Mouse (Mus musculus) hindbrain, embryonic 11.5 days (tissue): ENCODE results near the gene Pex11g. TPM values are rescaled to one million over a fixed set of nuclear protein-coding genes. Genes with fewer than 3 reads are reported as not detected.

ENCODE experiments used
- ATAC-seq: fragments of 200-750 bp; cut with Nextera tagmentation; 2 replicates; pipeline ENCODE4 v1.8.0; 2017; ENCODE audit warnings: mild to moderate bottlenecking, moderate TSS enrichment, moderate library complexity; ENCODE audit not compliant: low FRiP score
- DNase-seq: peaks from one replicate; pipeline ENCODE4 v3.0.0-alpha.2; 2015; ENCODE audit warnings: low spot score
- H3K27ac ChIP-seq: fragments of 300-500 bp; sonication (generic); 2 replicates; pipeline ENCODE4 v1.5.1; 2014; ENCODE audit warnings: mild to moderate bottlenecking, low read depth, low read length
- H3K27me3 ChIP-seq: fragments of 300-500 bp; sonication (generic); 2 replicates; pipeline ENCODE4 v1.6.1; 2014; ENCODE audit warnings: mild to moderate bottlenecking, low read length, moderate library complexity, mixed read lengths; ENCODE audit not compliant: control insufficient read depth, insufficient read depth
- H3K36me3 ChIP-seq: fragments of 300-500 bp; sonication (generic); 2 replicates; pipeline ENCODE4 v1.6.1; 2014; ENCODE audit warnings: mild to moderate bottlenecking, low read length, moderate library complexity, mixed read lengths; ENCODE audit not compliant: control insufficient read depth, insufficient read depth
- H3K4me1 ChIP-seq: fragments of 300-500 bp; sonication (generic); replicated peaks from 2 replicates; pipeline ENCODE4 v1.6.1; 2014; ENCODE audit warnings: low read length, mixed read lengths; ENCODE audit not compliant: control insufficient read depth, insufficient read depth
- H3K4me2 ChIP-seq: fragments of 300-500 bp; sonication (generic); replicated peaks from 2 replicates; pipeline ENCODE4 v1.6.1; 2014; ENCODE audit warnings: mild to moderate bottlenecking, low read depth, low read length
- H3K4me3 ChIP-seq: fragments of 300-500 bp; sonication (generic); 2 replicates; pipeline ENCODE4 v1.5.1; 2014; ENCODE audit warnings: low read depth, low read length
- H3K9ac ChIP-seq: fragments of 300-500 bp; sonication (generic); 2 replicates; pipeline ENCODE4 v1.6.1; 2014; ENCODE audit warnings: low read depth, low read length
- H3K9me3 ChIP-seq: fragments of 300-500 bp; sonication (generic); 2 replicates; pipeline ENCODE4 v1.6.1; 2016; ENCODE audit warnings: low read length; ENCODE audit not compliant: control insufficient read depth
- WGBS: fragments of 180-500 bp; shearing (Covaris S2); extraction: QIAGEN DNeasy Blood & Tissue Kit; methylation state at CpG from one replicate; pipeline ENCODE4 v1.1.7; 2014; 5-methylcytosine and 5-hydroxymethylcytosine counted together
- polyA plus RNA-seq: library from polyadenylated mRNA; unstranded; fragments of >200 nt; fragmentation: Nextera tagmentation; extraction: Ambion mirVana; gene quantifications from 2 replicates; pipeline ENCODE4 v1.2.1, GENCODE M21; 2014

Gene Pex11g
- polyA plus RNA-seq, 1 experiment from 2014 or later, result 2.4 TPM

GRCm38 (mm10) chr8:3415661-3416060 lies 51.8 kb downstream of the Pex11g start:
- ATAC-seq, result no peak
- Histone ChIP-seq H3K27me3 (no peaks in the 10 kb centered on the region), H3K4me2 (no peak overlapping the region), H3K27ac (no peak overlapping the region), H3K4me3 (no peak overlapping the region), H3K9me3 (no peaks in the 10 kb centered on the region), H3K36me3 (no peaks in the 10 kb centered on the region), H3K9ac (no peak overlapping the region), H3K4me1 (peaks cover 18% of the 10 kb centered on the region)
- WGBS, result 86% methylated on average over 6 of the region's 6 CpGs
- no peak for DNase-seq

DNA sequence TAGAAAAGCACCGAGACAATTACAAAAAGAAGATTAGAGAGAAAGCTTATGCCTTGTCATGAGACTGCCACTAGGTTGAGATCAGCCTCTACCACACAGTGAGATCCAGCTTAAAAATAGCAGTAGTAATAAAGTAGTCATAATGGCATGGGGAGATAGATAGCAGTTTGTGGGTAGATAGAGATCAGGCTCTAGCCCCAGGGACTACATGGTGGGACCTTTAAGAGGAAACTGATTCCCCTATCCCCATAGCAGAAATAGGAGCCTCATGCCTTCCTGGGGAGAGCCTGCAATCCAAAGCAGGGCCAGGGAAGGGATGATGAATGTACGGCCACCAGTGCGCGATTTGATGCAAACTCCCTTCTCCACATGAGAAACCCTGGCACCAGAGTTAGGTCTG lies 52.2 kb downstream of the Pex11g start:
- no peaks in the 10 kb centered on the region for H3K27me3 ChIP-seq
- no peak for DNase-seq
- no peak overlapping the region for H3K9ac ChIP-seq
- no peak overlapping the region for H3K4me2 ChIP-seq
- no peaks in the 10 kb centered on the region for H3K9me3 ChIP-seq
- no peaks in the 10 kb centered on the region for H3K36me3 ChIP-seq
- ATAC-seq, result no peak
- H3K27ac ChIP-seq, result no peak overlapping the region
- whole genome bisulfite sequencing, result 73% methylated on average over 4 of the region's 4 CpGs
- no peak overlapping the region for H3K4me3 ChIP-seq
- H3K4me1 ChIP-seq, result peaks cover 18% of the 10 kb centered on the region

DNA sequence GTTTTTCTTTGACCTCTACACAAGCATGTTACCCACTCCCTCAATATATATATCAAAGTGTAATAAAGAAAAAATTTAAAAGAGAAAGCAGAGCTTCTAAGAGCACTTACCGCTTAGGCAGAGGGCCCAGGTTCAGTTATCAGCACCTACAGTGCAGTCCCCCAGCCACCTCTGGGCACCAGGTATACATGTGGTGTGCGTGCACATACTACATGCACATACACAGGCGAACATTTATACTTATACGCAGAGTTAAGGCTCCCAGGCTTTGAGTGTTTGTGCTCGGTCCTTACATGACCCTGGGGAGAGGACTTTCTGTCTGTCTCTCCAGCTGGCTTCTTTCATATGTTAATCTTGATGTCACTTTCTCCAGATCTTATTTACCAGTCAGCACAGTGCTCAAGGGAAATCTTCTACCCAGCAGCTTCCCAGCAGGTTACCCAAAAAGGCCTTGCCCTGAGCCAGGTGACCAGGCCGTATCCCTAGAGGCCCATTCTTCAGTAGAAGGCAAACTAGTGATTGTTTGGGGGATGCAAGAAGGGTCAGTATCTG lies 52.8 kb downstream of the Pex11g start:
- H3K27ac ChIP-seq, result no peak overlapping the region
- H3K36me3 ChIP-seq, result no peaks in the 10 kb centered on the region
- no peak for DNase-seq
- H3K9ac ChIP-seq, result no peak overlapping the region
- no peak overlapping the region for H3K4me3 ChIP-seq
- H3K4me2 ChIP-seq, result no peak overlapping the region
- ATAC-seq, result no peak
- no peaks in the 10 kb centered on the region for H3K9me3 ChIP-seq
- WGBS, result 53% methylated on average over 6 of the region's 6 CpGs
- H3K27me3 ChIP-seq, result no peaks in the 10 kb centered on the region
- peaks cover 18% of the 10 kb centered on the region for H3K4me1 ChIP-seq

DNA sequence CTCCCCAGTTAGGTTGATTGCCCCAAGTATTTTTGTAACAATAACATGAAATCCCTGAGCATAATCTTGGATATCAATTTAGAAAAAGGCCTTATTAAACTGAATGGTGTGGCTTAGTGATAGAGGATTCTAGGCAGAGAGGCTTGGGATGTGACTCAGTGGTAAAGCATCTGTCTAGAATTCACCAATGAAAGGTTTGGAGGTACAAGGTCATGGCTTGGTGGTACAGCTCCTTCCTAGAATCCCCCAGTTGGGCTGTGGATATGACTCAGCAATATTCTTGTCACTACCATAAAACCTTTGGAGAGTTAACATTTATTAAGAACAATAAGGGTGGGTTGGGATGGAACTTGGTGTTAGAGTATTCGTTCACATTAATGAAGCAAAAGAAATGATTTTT lies 54.7 kb downstream of the Pex11g start:
- Histone ChIP-seq H3K4me1 (peaks cover 18% of the 10 kb centered on the region), H3K27me3 (no peaks in the 10 kb centered on the region), H3K27ac (no peak overlapping the region), H3K36me3 (no peaks in the 10 kb centered on the region), H3K4me2 (no peak overlapping the region), H3K9ac (no peak overlapping the region), H3K9me3 (no peaks in the 10 kb centered on the region), H3K4me3 (no peak overlapping the region)
- ATAC-seq (no peak), DNase-seq (no peak)
- 93% methylated on average over 1 of the region's 1 CpGs for WGBS

DNA sequence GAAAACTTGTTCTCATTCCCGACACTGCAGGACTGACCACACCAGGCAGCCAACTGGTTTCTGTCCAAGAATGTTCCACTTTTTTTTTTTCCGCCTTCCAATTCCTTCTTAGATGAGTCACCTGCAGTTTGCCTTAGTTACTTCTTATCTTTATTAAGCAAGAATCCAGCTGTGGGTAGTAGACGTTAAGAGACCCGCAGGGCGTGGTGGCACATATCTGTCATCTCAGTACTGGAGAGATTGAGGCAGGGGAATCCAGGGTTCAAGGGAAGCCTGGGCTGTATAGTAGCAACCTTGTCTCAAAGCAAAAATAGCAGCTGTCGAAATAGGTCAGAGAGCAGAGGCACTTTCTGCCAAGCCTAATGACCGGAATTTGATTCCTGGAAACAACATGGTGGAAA lies 55.6 kb downstream of the Pex11g start:
- Histone ChIP-seq H3K4me2 (no peak overlapping the region), H3K27me3 (no peaks in the 10 kb centered on the region)

DNA sequence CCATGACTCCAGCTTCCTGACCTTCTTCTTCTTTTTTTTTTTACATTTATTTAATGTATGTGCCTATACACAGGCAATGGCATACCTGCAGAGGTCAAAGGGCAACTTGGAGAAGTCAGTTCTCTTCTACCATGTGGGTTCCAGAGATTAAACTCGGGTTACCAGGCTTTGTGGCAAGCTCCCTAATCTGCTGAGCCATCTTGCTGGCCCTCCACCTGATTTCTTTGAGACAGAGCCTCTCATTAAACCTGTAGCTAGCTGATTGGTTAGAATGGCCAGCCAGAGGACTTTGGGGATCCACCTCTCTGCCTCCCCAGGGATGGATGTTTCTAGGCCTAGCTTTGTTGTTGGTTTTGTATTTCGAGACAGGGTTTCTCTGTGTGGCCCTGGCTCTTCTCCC lies 56.4 kb downstream of the Pex11g start:
- 72% methylated on average over 2 of the region's 2 CpGs for WGBS
- H3K9ac ChIP-seq, result no peak overlapping the region
- H3K4me2 ChIP-seq, result no peak overlapping the region
- no peak for DNase-seq
- no peak overlapping the region for H3K4me3 ChIP-seq
- H3K36me3 ChIP-seq, result no peaks in the 10 kb centered on the region
- ATAC-seq, result no peak
- no peak overlapping the region for H3K27ac ChIP-seq
- no peaks in the 10 kb centered on the region for H3K27me3 ChIP-seq
- H3K9me3 ChIP-seq, result no peaks in the 10 kb centered on the region
- peaks cover 9% of the 10 kb centered on the region for H3K4me1 ChIP-seq

More for the DNA sequence above, 55.6 kb downstream of the Pex11g start:
- Histone ChIP-seq H3K4me3 (no peak overlapping the region), H3K27ac (no peak overlapping the region), H3K9me3 (no peaks in the 10 kb centered on the region), H3K4me1 (peaks cover 12% of the 10 kb centered on the region), H3K9ac (no peak overlapping the region), H3K36me3 (no peaks in the 10 kb centered on the region)
- no peak for ATAC-seq
- whole genome bisulfite sequencing, result 93% methylated on average over 7 of the region's 7 CpGs
- DNase-seq, result no peak

- no peak overlapping the region for H3K4me2 ChIP-seq
- no peaks in the 10 kb centered on the region for H3K27me3 ChIP-seq
- no peak overlapping the region for H3K27ac ChIP-seq
- no peaks in the 10 kb centered on the region for H3K4me1 ChIP-seq
- H3K36me3 ChIP-seq, result 0 out of 2 replicates have a peak, but pooled peaks cover 2% of the 10 kb centered on the region
- 97% methylated on average over 3 of the region's 3 CpGs for WGBS
- no peaks in the 10 kb centered on the region for H3K9me3 ChIP-seq
- no peak overlapping the region for H3K9ac ChIP-seq
- no peak for DNase-seq
- no peak overlapping the region for H3K4me3 ChIP-seq
- no peak for ATAC-seq
Observed at GRCm38 (mm10) chr8:3407417-3407816, 60.1 kb downstream of the Pex11g start.

Other genes starting within 250 kb of the Pex11g start
- 41.1 and 49.3 TPM in 2 replicates for gene Insr, start 188.1 kb downstream of the Pex11g start, polyA plus RNA-seq
- not detected in 2 replicates for gene A430078G23Rik, start 114.3 kb downstream of the Pex11g start, polyA plus RNA-seq
- gene Arhgef18, start 74.7 kb downstream of the Pex11g start, polyA plus RNA-seq, result 9.2 and 10.9 TPM in 2 replicates
- gene Tex45, start 3.2 kb upstream of the Pex11g start, polyA plus RNA-seq, result not detected in 2 replicates
- gene Zfp358, start 25.5 kb upstream of the Pex11g start, polyA plus RNA-seq, result 31.2 and 39.3 TPM in 2 replicates
- gene Mcoln1, start 32.8 kb upstream of the Pex11g start, polyA plus RNA-seq, result 36.8 and 49.5 TPM in 2 replicates
- gene Pnpla6, start 47.7 kb upstream of the Pex11g start, polyA plus RNA-seq, result 17.4 and 19.9 TPM in 2 replicates
- gene C330021F23Rik, start 100.3 kb upstream of the Pex11g start, polyA plus RNA-seq, result 3.2 and 3.9 TPM in 2 replicates
- 13.3 and 15.3 TPM in 2 replicates for gene Camsap3, start 119.6 kb upstream of the Pex11g start, polyA plus RNA-seq
- 47.5 and 58.1 TPM in 2 replicates for gene Xab2, start 153.6 kb upstream of the Pex11g start, polyA plus RNA-seq
- gene Pet100, start 153.9 kb upstream of the Pex11g start, polyA plus RNA-seq, result 96.3 and 102 TPM in 2 replicates
- 0.31 and 0.33 TPM in 2 replicates for gene Pcp2, start 157.9 kb upstream of the Pex11g start, polyA plus RNA-seq
- gene Stxbp2, start 163.3 kb upstream of the Pex11g start, polyA plus RNA-seq, result 23.6 and 24.9 TPM in 2 replicates
- 0.18 TPM in 1 of 2 replicates, not detected in the other for gene Retn, start 188.1 kb upstream of the Pex11g start, polyA plus RNA-seq
- 0.19 TPM in 1 of 2 replicates, not detected in the other for gene Mcemp1, start 198.1 kb upstream of the Pex11g start, polyA plus RNA-seq
- gene Fcor, start 204.7 kb upstream of the Pex11g start, polyA plus RNA-seq, result 7.2 and 8.1 TPM in 2 replicates
- 34.2 and 40.8 TPM in 2 replicates for gene Trappc5, start 208.6 kb upstream of the Pex11g start, polyA plus RNA-seq
- gene Fcer2a, start 226.5 kb upstream of the Pex11g start, polyA plus RNA-seq, result 0.15 and 0.49 TPM in 2 replicates